ENCODE assay signal across 8 mouse cellular contexts in the genomic region with DNA sequence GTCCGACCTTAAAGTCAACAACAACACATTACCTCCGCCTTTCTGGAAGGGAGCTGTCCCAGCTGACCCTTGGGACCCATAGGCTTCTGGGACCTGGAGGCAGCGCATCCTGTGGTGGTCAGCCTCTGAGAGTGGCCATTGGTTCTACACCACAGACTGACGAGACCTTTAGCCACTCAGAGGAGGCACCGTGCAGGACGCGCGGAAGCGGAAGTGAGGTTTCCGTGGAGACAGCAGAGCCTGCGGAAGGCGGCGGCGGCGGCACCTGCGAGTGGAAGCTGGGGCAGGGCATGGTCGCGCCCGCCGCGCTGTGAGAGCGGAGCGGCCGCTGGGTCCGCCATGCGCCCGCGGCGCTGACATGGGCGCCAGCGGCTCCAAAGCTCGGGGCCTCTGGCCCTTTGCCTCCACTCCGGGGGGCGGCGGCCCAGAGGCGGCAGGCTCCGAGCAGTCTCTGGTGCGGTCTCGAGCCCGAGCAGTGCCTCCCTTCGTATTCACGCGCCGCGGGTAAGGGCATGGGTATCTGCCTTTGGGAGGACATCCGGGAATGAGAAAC. TPM values are rescaled to one million over a fixed set of nuclear protein-coding genes. Genes with fewer than 3 reads are reported as not detected.
DNase-seq lines count a peak whose midpoint lies in the region; ATAC-seq and TF ChIP-seq lines count a peak whose summit lies in the region.

A gene (plus strand): TSS at position 227 of the 553 bp plus-strand sequence.

- H3K9ac ChIP-seq in embryonic facial prominence, embryonic 12.5 days, result peak within 1 kb of the TSS; percentile 70
- H3K9ac ChIP-seq in limb, embryonic 12.5 days (replicated peaks), result peak within 1 kb of the TSS; percentile 80
- H3K9ac ChIP-seq in midbrain, embryonic 15.5 days, result peak within 1 kb of the TSS; percentile 91

- TF ChIP-seq POLR2A in kidney, adult 2 months (IDR thresholded peaks at IDR 0.05; ENCODE audit: low read depth, low read length), result peak; percentile 74

- H3K27me3 ChIP-seq in embryonic facial prominence, embryonic 12.5 days, result no peaks in the 10 kb centered on the region
- H3K27me3 ChIP-seq in kidney, adult 2 months (replicated peaks; ENCODE audit: control insufficient read depth, insufficient read depth, low read length), result no peaks in the 10 kb centered on the region
- H3K27me3 ChIP-seq in limb, embryonic 12.5 days, result no peaks in the 10 kb centered on the region
- no peaks in the 10 kb centered on the region for H3K27me3 ChIP-seq in midbrain, embryonic 15.5 days (replicated peaks)

- no peaks in the 10 kb centered on the region for H3K9me3 ChIP-seq in embryonic facial prominence, embryonic 12.5 days
- H3K9me3 ChIP-seq in limb, embryonic 12.5 days, result no peaks in the 10 kb centered on the region
- no peaks in the 10 kb centered on the region for H3K9me3 ChIP-seq in midbrain, embryonic 15.5 days

- peak within 1 kb of the TSS; percentile 80 for H3K4me3 ChIP-seq in embryonic facial prominence, embryonic 12.5 days
- H3K4me3 ChIP-seq in kidney, adult 2 months (ENCODE audit: insufficient read depth, low read depth, low read length), result peak within 1 kb of the TSS; percentile 66
- H3K4me3 ChIP-seq in limb, embryonic 12.5 days (replicated peaks), result peak within 1 kb of the TSS; percentile 91
- peak within 1 kb of the TSS; percentile 95 for H3K4me3 ChIP-seq in midbrain, embryonic 15.5 days

- DNase-seq in 3134 (ENCODE audit: extremely low read depth, insufficient read length, low spot score), result peak; percentile 84
- peak; percentile 94 for DNase-seq in adrenal gland, postnatal 25 days
- DNase-seq in heart, adult 11 months, result peak; percentile 100
- DNase-seq in kidney, adult 2 months, result peak; percentile 99
- peak; percentile 83 to 89 for DNase-seq in spleen, postnatal 14 days (ENCODE audit: low spot score in 2 of 2)

- H3K4me2 ChIP-seq in embryonic facial prominence, embryonic 12.5 days (replicated peaks), result peak within 1 kb of the TSS; percentile 80
- H3K4me2 ChIP-seq in limb, embryonic 12.5 days, result peak within 1 kb of the TSS; percentile 84
- H3K4me2 ChIP-seq in midbrain, embryonic 15.5 days, result peak within 1 kb of the TSS; percentile 73

- H3K4me1 ChIP-seq in embryonic facial prominence, embryonic 12.5 days, result peaks cover 25% of the 10 kb centered on the region
- H3K4me1 ChIP-seq in kidney, adult 2 months (ENCODE audit: control insufficient read depth, insufficient read depth, low read length), result peaks cover 19% of the 10 kb centered on the region; the same call in 1 of the 2 replicates
- peaks cover 35% of the 10 kb centered on the region for H3K4me1 ChIP-seq in limb, embryonic 12.5 days (replicated peaks)
- H3K4me1 ChIP-seq in midbrain, embryonic 15.5 days, result peaks cover 36% of the 10 kb centered on the region

- H3K27ac ChIP-seq in embryonic facial prominence, embryonic 12.5 days, result peak within 1 kb of the TSS; percentile 64
- H3K27ac ChIP-seq in kidney, adult 2 months (ENCODE audit: insufficient read depth, low read depth, low read length), result peak within 1 kb of the TSS; percentile 45
- peak within 1 kb of the TSS; percentile 56; the same call in 1 of the 2 replicates for H3K27ac ChIP-seq in limb, embryonic 12.5 days
- peak within 1 kb of the TSS; percentile 79 for H3K27ac ChIP-seq in midbrain, embryonic 15.5 days

- ATAC-seq in embryonic facial prominence, embryonic 12.5 days (ENCODE audit: insufficient number of reproducible peaks, insufficient read depth, low FRiP score, low TSS enrichment), result peak; percentile 91
- ATAC-seq in limb, embryonic 12.5 days (ENCODE audit: insufficient number of reproducible peaks, insufficient read depth, low FRiP score, low TSS enrichment, low read depth), result peak; percentile 94
- peak; percentile 94 for ATAC-seq in midbrain, embryonic 15.5 days (replicated peaks)

- WGBS in embryonic facial prominence, embryonic 12.5 days, result 1% methylated on average over 46 of the region's 46 CpGs
- 1% methylated on average over 45 of the region's 46 CpGs for WGBS in kidney, adult 2 months
- under 1% methylated on average over 46 of the region's 46 CpGs for WGBS in limb, embryonic 12.5 days
- under 1% methylated on average over 46 of the region's 46 CpGs for WGBS in midbrain, embryonic 15.5 days

- peaks cover 54% of the 10 kb centered on the region for H3K36me3 ChIP-seq in embryonic facial prominence, embryonic 12.5 days
- H3K36me3 ChIP-seq in kidney, adult 2 months (ENCODE audit: control insufficient read depth, insufficient read depth, low read length), result peaks cover 1% of the 10 kb centered on the region; the same call in 1 of the 2 replicates
- H3K36me3 ChIP-seq in limb, embryonic 12.5 days, result peaks cover 68% of the 10 kb centered on the region
- H3K36me3 ChIP-seq in midbrain, embryonic 15.5 days (replicated peaks), result peaks cover 41% of the 10 kb centered on the region

- no peak for TF ChIP-seq CTCF in kidney, adult 2 months (conservative IDR thresholded peaks at IDR 0.05; ENCODE audit: insufficient read depth, insufficient read length, low read depth, low read length)

RNA-seq across cellular contexts. Expression of the gene that starts here (rescaled TPM):
- 48.2 and 48.4 TPM in 2 replicates for total RNA-seq in adrenal gland, postnatal 25 days (2021)
- 54.1 and 54.8 TPM in 2 replicates for polyA plus RNA-seq in embryonic facial prominence, embryonic 12.5 days (2016; fragmentation: Nextera tagmentation; extraction: Ambion mirVana)
- polyA plus RNA-seq in kidney, adult 2 months (2012; rRNA removed), result 82.5 and 93.8 TPM in 2 replicates
- 50.6 and 52.6 TPM in 2 replicates for polyA plus RNA-seq in limb, embryonic 12.5 days (2016; fragmentation: Nextera tagmentation; extraction: Ambion mirVana)
- polyA plus RNA-seq in midbrain, embryonic 15.5 days (2015; fragmentation: Nextera tagmentation; extraction: Ambion mirVana), result 123 and 125 TPM in 2 replicates

Comparison
In these comparisons a context has a peak if more than half of its experiments do, and no peak if none do; other contexts are left out.
1. Peak in every context shown above with its lines: DNase-seq, ATAC-seq, H3K4me3 ChIP-seq and H3K27ac ChIP-seq.